Mouse (Mus musculus): Measurements from ENCODE around the gene Peg10.

- TF ChIP-seq HCFC1 (IDR thresholded peaks at IDR 0.05; ENCODE audit: borderline replicate concordance, insufficient read depth, low read length) (no peak), ZNF384 (IDR thresholded peaks at IDR 0.05; ENCODE audit: low read depth, low read length) (no peak), MAFK (IDR thresholded peaks at IDR 0.05; ENCODE audit: insufficient read depth, low read depth, low read length) (no peak), CHD2 (IDR thresholded peaks at IDR 0.05; ENCODE audit: low read depth, low read length) (no peak), ZC3H11A (IDR thresholded peaks at IDR 0.05; ENCODE audit: borderline replicate concordance, low read depth, low read length) (no peak)
These were observed 43.2 kb upstream of the Peg10 start for GRCm38 (mm10) chr6:4703908-4704307.

Data from ES-E14 (cell line).